Mouse (Mus musculus): ENCODE measurements at regions not wholly inside any gene's neighbourhood (a gene's known extent, or its start where the extent isn't known, plus 50 kb on each side); places are given as distances from the start of the nearest gene placed in this dataset.

- TF ChIP-seq BHLHE40 (IDR thresholded peaks at IDR 0.05; ENCODE audit: low read depth, low read length) (no peak), IRF4 (IDR thresholded peaks at IDR 0.05; ENCODE audit: low read depth, low read length) (no peak), MAFK (IDR thresholded peaks at IDR 0.05; ENCODE audit: insufficient replicate concordance, low read length) (no peak), ZNF384 (IDR thresholded peaks at IDR 0.05; ENCODE audit: low read depth, low read length) (no peak), ELF1 (IDR thresholded peaks at IDR 0.05; ENCODE audit: low read depth, low read length) (no peak), PAX5 (IDR thresholded peaks at IDR 0.05; ENCODE audit: low read length) (no peak), HCFC1 (IDR thresholded peaks at IDR 0.05; ENCODE audit: low read depth, low read length) (no peak), USF2 (conservative IDR thresholded peaks at IDR 0.05; ENCODE audit: low read depth, low read length) (no peak)
- in situ Hi-C loops (cut with MboI; ENCODE audit: low pct_ligation_motif_present, low pct_unique_long_range_greater_than_20kb, low sequenced_read_pairs), result no loop called here
- dilution Hi-C loops (cut with MboI; ENCODE audit: extremely low pct_ligation_motif_present, extremely low pct_unique_long_range_greater_than_20kb, low sequenced_read_pairs), result no loop called here
Measured at GRCm38 (mm10) chr2:64706646-64707177, 318.1 kb downstream of the Grb14 start.

GRCm38 (mm10) chr2:64695974-64696373 is 328.8 kb downstream of the Grb14 start:
- H3K9ac ChIP-seq (ENCODE audit: insufficient read depth, low read depth), result no peak overlapping the region
- dilution Hi-C loops (cut with MboI; ENCODE audit: extremely low pct_ligation_motif_present, extremely low pct_unique_long_range_greater_than_20kb, low sequenced_read_pairs), result no loop called here
- no peaks in the 10 kb centered on the region for H3K27me3 ChIP-seq (replicated peaks)
- H3K79me2 ChIP-seq (replicated peaks; ENCODE audit: control insufficient read depth, extremely low read depth, insufficient read depth, poor library complexity, severe bottlenecking), result no peaks in the 10 kb centered on the region
- H3K4me3 ChIP-seq (replicated peaks in 1 of 3; ENCODE audit: low read depth in 2 of 3, low read length in 2 of 3, poor library complexity in 1 of 3), result no peak overlapping the region
- H3K4me1 ChIP-seq (ENCODE audit: control insufficient read depth in 1 of 2, insufficient read depth in 2 of 2), result no peaks in the 10 kb centered on the region
- in situ Hi-C loops (cut with MboI; ENCODE audit: low pct_ligation_motif_present, low pct_unique_long_range_greater_than_20kb, low sequenced_read_pairs), result no loop called here
- H3K36me3 ChIP-seq (replicated peaks in 1 of 2; ENCODE audit: control insufficient read depth in 1 of 2, insufficient read depth in 1 of 2, low read length in 1 of 2), result no peaks in the 10 kb centered on the region
- no peak overlapping the region for H3K27ac ChIP-seq (ENCODE audit: insufficient read depth, low read depth)
- no peak overlapping the region for H3K4me2 ChIP-seq (ENCODE audit: insufficient read depth, low read depth, poor library complexity, severe bottlenecking)
- H3K9me3 ChIP-seq (replicated peaks; ENCODE audit: low read length), result no peaks in the 10 kb centered on the region
- DNase-seq (ENCODE audit: extremely low read depth), result no peak
- no peak for TF ChIP-seq NELFE (IDR thresholded peaks at IDR 0.05; ENCODE audit: low read depth, low read length)
- no peak for TF ChIP-seq TCF12 (IDR thresholded peaks at IDR 0.05; ENCODE audit: low read depth, low read length)
- TF ChIP-seq NRF1 (IDR thresholded peaks at IDR 0.05; ENCODE audit: low read depth, low read length), result no peak
- TF ChIP-seq MEF2A (IDR thresholded peaks at IDR 0.05; ENCODE audit: borderline replicate concordance, low read depth, low read length), result no peak
- no peak for TF ChIP-seq ZKSCAN1 (IDR thresholded peaks at IDR 0.05; ENCODE audit: borderline replicate concordance, low read depth, low read length)
- no peak for TF ChIP-seq GABPA (IDR thresholded peaks at IDR 0.05; ENCODE audit: insufficient replicate concordance, low read depth, low read length)
- TF ChIP-seq ELF1 (IDR thresholded peaks at IDR 0.05; ENCODE audit: low read depth, low read length), result no peak
- TF ChIP-seq CHD1 (IDR thresholded peaks at IDR 0.05; ENCODE audit: low read depth, low read length), result no peak
- no peak for TF ChIP-seq CTCF (conservative IDR thresholded peaks at IDR 0.05 in 1 of 2, IDR thresholded peaks at IDR 0.05 in 1 of 2; ENCODE audit: low read depth in 2 of 2, low read length in 2 of 2)
- TF ChIP-seq POLR2A (IDR thresholded peaks at IDR 0.05; ENCODE audit: low read depth, low read length), result no peak
- no peak for TF ChIP-seq BHLHE40 (IDR thresholded peaks at IDR 0.05; ENCODE audit: low read depth, low read length)
- no peak for TF ChIP-seq TBP (conservative IDR thresholded peaks at IDR 0.05; ENCODE audit: low read depth, low read length)
- TF ChIP-seq UBTF (IDR thresholded peaks at IDR 0.05; ENCODE audit: low read depth, low read length), result no peak
- no peak for TF ChIP-seq MAX (IDR thresholded peaks at IDR 0.05; ENCODE audit: low read length)
- no peak for TF ChIP-seq RCOR1 (conservative IDR thresholded peaks at IDR 0.05; ENCODE audit: low read depth, low read length)
- no peak for TF ChIP-seq ZC3H11A (IDR thresholded peaks at IDR 0.05; ENCODE audit: low read depth, low read length)
- TF ChIP-seq E2F4 (IDR thresholded peaks at IDR 0.05; ENCODE audit: insufficient replicate concordance, low read depth, low read length), result no peak
- TF ChIP-seq CHD2 (IDR thresholded peaks at IDR 0.05; ENCODE audit: low read length), result no peak
- no peak for TF ChIP-seq MAZ (IDR thresholded peaks at IDR 0.05; ENCODE audit: low read depth, low read length)

More at GRCm38 (mm10) chr2:64706646-64707177, 318.1 kb downstream of the Grb14 start:
- Histone ChIP-seq H3K27me3 (replicated peaks) (no peaks in the 10 kb centered on the region), H3K79me2 (replicated peaks; ENCODE audit: control insufficient read depth, extremely low read depth, insufficient read depth, poor library complexity, severe bottlenecking) (no peaks in the 10 kb centered on the region), H3K36me3 (replicated peaks in 1 of 2; ENCODE audit: control insufficient read depth in 1 of 2, insufficient read depth in 1 of 2, low read length in 1 of 2) (no peaks in the 10 kb centered on the region), H3K4me3 (replicated peaks in 1 of 3; ENCODE audit: low read depth in 2 of 3, low read length in 2 of 3, poor library complexity in 1 of 3) (no peak overlapping the region), H3K4me1 (ENCODE audit: control insufficient read depth in 1 of 2, insufficient read depth in 2 of 2) (no peaks in the 10 kb centered on the region), H3K9me3 (replicated peaks; ENCODE audit: low read length) (no peaks in the 10 kb centered on the region), H3K4me2 (ENCODE audit: insufficient read depth, low read depth, poor library complexity, severe bottlenecking) (no peak overlapping the region), H3K9ac (ENCODE audit: insufficient read depth, low read depth) (no peak overlapping the region), H3K27ac (ENCODE audit: insufficient read depth, low read depth) (no peak overlapping the region)
- DNase-seq (ENCODE audit: extremely low read depth), result no peak

Data from CH12.LX (cell line).